Mouse (Mus musculus) lung, postnatal 0 days (tissue): ENCODE measurements around the gene Fam69a. TPM values are rescaled to one million over a fixed set of nuclear protein-coding genes. Genes with fewer than 3 reads are reported as not detected.
A peak's percentile ranks its signal among the peaks of the same experiment; 100 is the strongest.

Source experiments
- ATAC-seq: fragments of 200-750 bp; cut with Nextera tagmentation; 2 replicates; pipeline ENCODE4 v1.8.0; 2017; ENCODE audit warnings: moderate library complexity
- DNase-seq: peaks from one replicate; pipeline ENCODE4 v3.0.0-alpha.2; 2016; ENCODE audit warnings: low spot score
- H3K27ac ChIP-seq: fragments of 300-500 bp; sonication (generic); 2 replicates; pipeline ENCODE4 v1.5.1; 2014; ENCODE audit warnings: antibody characterized with exemption, mild to moderate bottlenecking, low read length, mixed read lengths
- H3K27me3 ChIP-seq: fragments of 300-500 bp; sonication (generic); replicated peaks from 2 replicates; pipeline ENCODE4 v1.6.1; 2014; ENCODE audit warnings: low read length, mixed read lengths; ENCODE audit not compliant: insufficient read depth
- H3K36me3 ChIP-seq: fragments of 300-500 bp; sonication (generic); 2 replicates; pipeline ENCODE4 v1.6.1; 2014; ENCODE audit warnings: low read length, mixed read lengths; ENCODE audit not compliant: insufficient read depth
- H3K4me1 ChIP-seq: fragments of 300-500 bp; sonication (generic); 2 replicates; pipeline ENCODE4 v1.6.1; 2014; ENCODE audit warnings: antibody characterized with exemption, low read depth, low read length, mixed read lengths; ENCODE audit not compliant: insufficient read depth
- H3K4me2 ChIP-seq: fragments of 300-500 bp; sonication (generic); replicated peaks from 2 replicates; pipeline ENCODE4 v1.6.1; 2014; ENCODE audit warnings: low read depth, mild to moderate bottlenecking, low read length, moderate library complexity, mixed read lengths
- H3K4me3 ChIP-seq: fragments of 300-500 bp; sonication (generic); 2 replicates; pipeline ENCODE4 v1.5.1; 2014; ENCODE audit warnings: low read depth, low read length
- H3K9ac ChIP-seq: fragments of 300-500 bp; sonication (generic); replicated peaks from 2 replicates; pipeline ENCODE4 v1.6.1; 2014; ENCODE audit warnings: low read depth, mild to moderate bottlenecking
- H3K9me3 ChIP-seq: fragments of 300-500 bp; sonication (generic); 2 replicates; pipeline ENCODE4 v1.6.1; 2016; ENCODE audit warnings: low read length, mixed read lengths
- CTCF ChIP-seq: IDR thresholded peaks from 2 replicates; pipeline ENCODE4 v1.5.1; 2016; ENCODE audit warnings: antibody characterized with exemption, mild to moderate bottlenecking
- EP300 ChIP-seq: IDR thresholded peaks from 2 replicates; pipeline ENCODE4 v1.6.1; 2016; ENCODE audit warnings: antibody characterized with exemption, mild to moderate bottlenecking, control low read depth
- WGBS: fragments of 180-500 bp; shearing (Covaris S2); extraction: QIAGEN DNeasy Blood & Tissue Kit; methylation state at CpG from one replicate; pipeline ENCODE4 v1.1.7; 2014; 5-methylcytosine and 5-hydroxymethylcytosine counted together
- polyA plus RNA-seq: library from polyadenylated mRNA; unstranded; fragments of >200 nt; fragmentation: Nextera tagmentation; extraction: Ambion mirVana; gene quantifications from 2 replicates; pipeline ENCODE4 v1.2.1, GENCODE M21; 2015

The Fam69a gene
- polyA plus RNA-seq, 1 experiment from 2014 or later = 33.9 TPM

- TF ChIP-seq EP300 = no peak
- no peak overlapping the region for H3K4me3 ChIP-seq
- H3K4me2 ChIP-seq = no peak overlapping the region
- H3K27ac ChIP-seq = no peak overlapping the region; the same call in 1 of the 2 replicates
- no peak overlapping the region for H3K9ac ChIP-seq
- no peaks in the 10 kb centered on the region; the same call in 1 of the 2 replicates for H3K4me1 ChIP-seq
- ATAC-seq (no peak), DNase-seq (no peak)
- 88% methylated on average over 10 of the region's 10 CpGs for WGBS
- no peaks in the 10 kb centered on the region for H3K27me3 ChIP-seq
- no peaks in the 10 kb centered on the region for H3K36me3 ChIP-seq
- no peaks in the 10 kb centered on the region for H3K9me3 ChIP-seq
Observed at GRCm38 (mm10) chr5:107936625-107937389, 50.1 kb downstream of the Fam69a start.

- Histone ChIP-seq H3K4me1 (no peaks in the 10 kb centered on the region; the same call in 1 of the 2 replicates), H3K27ac (no peak overlapping the region), H3K4me2 (no peak overlapping the region), H3K9me3 (no peaks in the 10 kb centered on the region), H3K4me3 (no peak overlapping the region), H3K36me3 (no peaks in the 10 kb centered on the region), H3K27me3 (no peaks in the 10 kb centered on the region), H3K9ac (no peak overlapping the region)
- WGBS = 86% methylated on average over 10 of the region's 10 CpGs
- peak; percentile 43; the same call in 1 of the 2 replicates for ATAC-seq
- no peak for DNase-seq
- TF ChIP-seq CTCF (no peak), EP300 (no peak)
Observed at GRCm38 (mm10) chr5:107934770-107935543, 51.9 kb downstream of the Fam69a start.

GRCm38 (mm10) chr5:107933202-107933974 is 53.5 kb downstream of the Fam69a start:
- 64% methylated on average over 4 of the region's 4 CpGs for WGBS
- TF ChIP-seq CTCF (no peak), EP300 (no peak)
- no peak for ATAC-seq

GRCm38 (mm10) chr5:107932556-107932955 is 54.3 kb downstream of the Fam69a start:
- Histone ChIP-seq H3K4me1 (no peaks in the 10 kb centered on the region; the same call in 1 of the 2 replicates), H3K27ac (no peak overlapping the region), H3K27me3 (no peaks in the 10 kb centered on the region), H3K9me3 (no peaks in the 10 kb centered on the region), H3K4me3 (no peak overlapping the region), H3K36me3 (no peaks in the 10 kb centered on the region), H3K4me2 (no peak overlapping the region), H3K9ac (no peak overlapping the region)
- 33% methylated on average over 2 of the region's 2 CpGs for WGBS
- no peak for ATAC-seq
- DNase-seq = no peak
- TF ChIP-seq EP300 (no peak), CTCF (no peak)

More at GRCm38 (mm10) chr5:107933202-107933974, 53.5 kb downstream of the Fam69a start:
- Histone ChIP-seq H3K9ac (no peak overlapping the region), H3K4me3 (no peak overlapping the region), H3K9me3 (no peaks in the 10 kb centered on the region), H3K36me3 (no peaks in the 10 kb centered on the region), H3K27ac (no peak overlapping the region), H3K4me2 (no peak overlapping the region), H3K27me3 (no peaks in the 10 kb centered on the region), H3K4me1 (no peaks in the 10 kb centered on the region; the same call in 1 of the 2 replicates)
- DNase-seq = no peak

GRCm38 (mm10) chr5:107926550-107927249 is 60.2 kb downstream of the Fam69a start:
- no peak for TF ChIP-seq CTCF
- no peak for TF ChIP-seq EP300
- no peak overlapping the region for H3K27ac ChIP-seq
- no peaks in the 10 kb centered on the region for H3K27me3 ChIP-seq
- H3K9ac ChIP-seq = no peak overlapping the region
- ATAC-seq = no peak
- 63% methylated on average over 11 of the region's 11 CpGs for WGBS
- H3K4me1 ChIP-seq = no peaks in the 10 kb centered on the region
- H3K4me3 ChIP-seq = no peak overlapping the region
- H3K36me3 ChIP-seq = no peaks in the 10 kb centered on the region
- DNase-seq = no peak
- no peak overlapping the region for H3K4me2 ChIP-seq
- H3K9me3 ChIP-seq = no peaks in the 10 kb centered on the region
